Mouse (Mus musculus) layer of hippocampus, postnatal 10 days (tissue): Measurements from ENCODE around the gene Smim26. TPM values are rescaled to one million over a fixed set of nuclear protein-coding genes. Genes with fewer than 3 reads are reported as not detected.
"Not testable (repeated sequence)": the region's sequence is repeated elsewhere in the genome, so short reads cannot be mapped to it uniquely, and the experiment has no call there.

Source experiments
- DNase-seq, 2 experiments: peaks; one replicate each; pipeline ENCODE4 v3.0.0; 2021; ENCODE audit warnings: low spot score in 2 of 2
- long read RNA-seq: library from polyadenylated mRNA; stranded (forward); transcript quantifications from one replicate; pipeline ENCODE4 v2.0.0, GENCODE M21; 2023
- total RNA-seq, 2 experiments: library from RNA; stranded (reverse); gene quantifications; 2 replicates each; pipeline ENCODE4 v1.2.3; 2021

Gene Smim26
- total RNA-seq: 10 to 100 TPM; 49.3 to 54.2 TPM
- long read RNA-seq, transcript Smim26-201 (2 exons, 471 nt): major isoform, 33 of 34 reads
- long read RNA-seq, partial matches to known transcripts: 0 of 34 reads
- long read RNA-seq, other reads (novel, unspliced or antisense): 1 of 34 reads

DNA sequence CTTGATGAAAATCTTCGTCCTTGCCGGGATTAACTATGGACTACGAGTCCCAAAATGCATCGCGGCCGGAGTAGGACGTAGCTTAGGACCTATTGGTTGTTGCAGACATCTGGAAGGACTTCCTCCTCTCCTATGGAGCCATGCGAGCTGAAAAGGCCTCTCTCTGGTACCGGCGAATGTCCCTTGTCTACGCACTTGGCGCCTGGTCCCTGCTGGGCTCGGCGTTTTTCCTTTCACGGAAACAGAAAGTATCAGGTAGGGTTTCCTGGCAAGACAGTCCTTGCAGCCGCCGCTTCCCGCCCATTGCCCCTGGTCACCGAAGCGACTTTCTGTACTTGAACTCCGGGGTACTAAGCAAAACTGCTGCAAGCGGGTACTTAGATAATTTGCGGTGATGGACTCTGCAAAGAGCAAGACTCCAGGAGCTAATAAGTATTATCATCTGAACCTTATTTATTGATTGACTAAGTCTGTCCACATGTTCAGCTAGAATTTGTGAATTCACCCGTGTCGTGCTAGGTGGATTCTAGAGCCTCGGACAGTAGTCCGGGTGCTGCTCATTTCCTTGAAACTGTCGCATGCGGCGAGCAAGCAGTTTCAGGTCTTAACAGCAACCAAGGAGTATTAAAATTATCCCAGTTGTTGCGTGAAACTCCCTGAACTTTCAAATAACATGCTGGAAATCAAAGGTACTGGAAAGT lies at the start of gene Smim26:
TSS of gene Smim26 (plus strand) at position 104 of the 701 bp plus-strand sequence.
- peak; percentile 72 to 79 for DNase-seq

DNA sequence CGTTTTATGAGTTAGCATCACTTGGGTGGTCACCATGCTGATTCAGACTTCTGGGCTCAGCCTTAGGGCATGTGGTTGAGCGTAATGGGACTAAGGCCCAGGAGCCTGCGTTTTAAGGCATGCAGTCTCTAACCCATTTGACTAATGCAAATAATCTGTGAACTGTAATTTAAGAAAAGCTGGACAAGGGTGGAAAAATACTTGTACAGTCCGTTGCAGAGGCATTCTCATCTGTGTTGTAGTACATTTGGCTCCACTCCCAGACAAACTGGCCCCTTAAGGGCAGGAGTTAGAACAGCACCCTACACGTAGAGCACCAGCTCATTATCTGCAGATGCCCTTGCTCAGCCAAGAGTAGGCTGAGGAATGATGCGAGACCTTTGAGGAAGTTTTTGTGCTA lies 49.2 kb upstream of the Smim26 start:
- DNase-seq: no peak

DNA sequence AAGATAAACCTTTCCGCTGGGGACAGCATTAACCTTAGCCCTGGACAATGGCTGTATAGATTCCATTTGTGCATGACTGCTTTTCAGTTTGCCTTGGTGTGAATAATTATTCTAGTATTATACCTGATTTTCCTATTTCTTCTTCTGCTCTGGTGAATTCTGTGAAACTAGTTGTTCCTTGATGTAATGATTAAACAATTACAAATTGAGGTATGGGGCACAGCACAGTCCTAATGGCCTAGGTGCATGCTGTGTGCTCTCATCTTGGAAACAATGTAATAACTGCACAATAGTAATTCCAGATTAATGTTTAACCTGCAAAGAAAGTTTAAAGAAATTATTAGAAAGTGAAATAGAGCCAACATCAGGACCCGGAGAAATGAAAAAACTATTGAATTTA lies 48.8 kb upstream of the Smim26 start:
- DNase-seq: no peak

DNA sequence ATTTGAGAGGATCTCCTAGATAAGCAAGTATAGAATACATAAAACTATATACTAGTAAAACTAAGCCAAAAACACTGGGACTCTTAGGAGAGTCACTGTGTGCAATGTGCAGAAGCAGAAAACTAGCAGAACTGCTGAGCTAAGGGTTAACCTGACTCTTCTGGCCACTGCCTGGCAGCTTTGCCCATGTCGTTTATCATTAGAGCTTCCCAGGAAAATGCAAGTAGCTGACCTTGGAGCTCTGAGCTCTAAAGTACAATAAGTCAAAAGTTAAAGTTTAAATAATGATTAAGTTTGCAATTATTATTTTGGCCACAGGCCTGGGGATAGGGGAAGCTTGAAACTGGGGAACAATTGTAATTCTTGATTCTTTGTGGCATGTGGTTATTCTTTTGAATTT lies 48.4 kb upstream of the Smim26 start:
- no peak for DNase-seq

DNA sequence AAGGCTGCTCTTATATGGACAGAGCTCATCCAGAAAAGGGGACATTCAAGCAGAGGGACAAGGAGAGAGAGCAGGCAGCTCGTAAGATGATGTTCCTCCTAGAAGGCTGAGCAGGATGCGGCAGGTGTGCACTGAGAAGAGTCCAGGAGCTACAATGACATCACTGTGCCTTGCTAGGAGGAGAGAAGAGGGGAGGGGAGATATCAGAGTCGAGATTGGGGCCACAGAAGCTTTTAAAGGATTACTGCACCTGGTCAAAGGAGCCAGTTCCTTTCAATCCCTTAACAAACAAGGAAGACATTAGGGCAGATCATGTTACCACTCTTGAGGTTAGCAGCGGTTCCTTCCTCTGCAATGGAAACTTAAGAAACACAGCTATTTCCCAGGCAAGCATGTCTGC lies 46.3 kb upstream of the Smim26 start:
- no peak for DNase-seq

DNA sequence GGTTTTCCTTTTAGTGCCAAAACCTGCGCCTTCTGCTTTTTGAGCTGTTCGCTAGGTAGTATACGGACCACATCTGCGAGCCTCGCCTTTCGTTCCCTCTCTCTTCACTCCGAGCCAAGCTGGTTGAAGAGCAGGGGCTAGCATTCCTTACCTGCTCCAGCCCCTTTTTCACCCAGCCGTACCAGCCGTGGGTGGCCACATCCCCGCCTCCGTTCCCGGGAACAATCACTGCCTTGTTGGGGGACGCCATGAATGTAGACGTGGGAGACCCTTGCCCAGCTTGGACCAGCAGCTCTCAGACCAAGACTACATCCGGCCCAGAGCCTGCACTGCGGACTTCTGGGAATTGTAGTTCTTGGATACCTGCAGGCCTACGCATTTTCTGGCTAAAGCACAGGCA lies 43.3 kb upstream of the Smim26 start, which contains the start of gene Rbbp9:
TSS of gene Rbbp9 (minus strand) at position 341 of the 400 bp plus-strand sequence.
- DNase-seq: peak; percentile 66 to 74

DNA sequence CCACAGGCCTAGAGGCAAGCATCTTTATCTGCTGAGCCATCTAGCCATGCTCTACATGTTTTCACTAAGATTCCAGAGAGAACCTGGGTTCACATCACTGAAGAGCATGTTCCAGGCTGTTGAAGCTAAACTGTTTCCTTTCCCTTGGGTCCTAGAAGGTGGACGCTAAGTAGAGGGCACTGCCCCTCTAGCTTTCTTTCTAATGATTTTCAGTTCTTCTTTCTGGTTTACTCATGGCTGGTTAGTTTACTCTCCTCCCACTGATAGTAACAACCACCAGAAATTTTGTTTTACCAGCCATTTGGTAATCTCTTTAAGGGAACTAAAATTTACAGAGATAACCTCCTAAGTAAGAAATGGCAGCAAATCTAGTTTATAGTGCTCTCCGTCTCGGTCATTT lies 39.9 kb upstream of the Smim26 start:
- DNase-seq: no peak

DNA sequence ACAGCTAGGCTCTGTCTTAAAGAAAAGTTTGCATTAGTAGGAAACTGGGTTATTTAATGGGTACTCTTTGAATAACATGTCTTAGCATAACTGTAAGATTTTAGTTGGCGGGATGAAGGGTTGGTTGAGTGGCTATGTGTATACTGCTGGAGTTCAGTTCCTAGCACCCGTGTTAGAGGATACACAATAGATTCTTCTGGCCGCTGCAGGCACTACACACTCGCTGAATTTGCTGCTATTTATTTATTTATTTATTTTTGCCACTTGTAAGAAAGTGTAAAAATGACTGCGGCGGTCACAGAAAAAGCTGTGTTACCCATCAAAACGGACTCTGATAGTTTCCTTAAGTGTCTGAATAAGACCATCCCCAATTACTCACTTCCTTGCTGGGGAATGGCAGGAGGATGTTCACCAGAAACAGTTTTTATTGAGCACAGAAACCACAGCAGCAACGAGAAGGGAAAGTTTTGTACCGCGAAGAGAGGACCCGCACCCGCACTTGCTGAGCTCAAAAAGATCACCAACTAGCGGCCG lies 38.5 kb upstream of the Smim26 start:
- DNase-seq: no peak

DNA sequence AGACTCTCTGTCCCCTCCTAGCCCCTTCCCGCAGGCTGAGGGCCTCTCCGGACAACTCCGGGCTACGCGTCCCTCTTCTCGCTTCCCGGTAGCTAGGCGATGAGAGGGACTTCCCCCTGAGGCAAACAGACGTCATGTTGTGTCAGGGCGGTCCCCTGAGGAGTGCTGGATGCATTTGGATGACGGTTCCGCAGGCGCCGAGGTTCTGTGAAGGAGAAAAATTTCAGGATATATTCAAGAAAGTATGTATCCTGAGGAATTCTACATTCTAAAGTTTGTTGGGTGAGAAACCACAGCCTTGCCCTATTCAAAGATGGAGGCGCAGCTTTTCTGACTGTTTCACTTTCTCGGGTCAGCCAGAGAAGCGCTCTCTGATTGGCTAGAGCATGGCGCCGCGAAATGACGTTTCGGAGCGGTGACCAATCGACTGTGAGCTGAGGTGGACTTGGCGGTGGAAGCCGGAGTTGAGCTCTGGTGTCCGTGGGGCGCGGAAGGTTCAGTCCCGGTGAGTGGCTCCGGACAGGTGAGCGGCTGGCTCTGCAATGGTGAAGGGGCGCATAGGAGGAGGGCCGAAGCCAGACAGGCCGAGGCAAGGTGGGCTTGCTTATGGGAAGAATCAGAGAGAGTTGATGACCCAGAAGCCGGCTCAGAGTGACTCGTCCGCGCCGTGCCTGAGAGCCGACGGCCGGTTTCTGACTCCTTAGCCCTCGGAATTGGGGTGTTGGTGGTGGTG lies 37.9 kb upstream of the Smim26 start, which contains the start of gene Sec23b:
TSS of gene Sec23b (plus strand) at position 410 of the 733 bp plus-strand sequence.
- DNase-seq: peak; percentile 95 to 96

DNA sequence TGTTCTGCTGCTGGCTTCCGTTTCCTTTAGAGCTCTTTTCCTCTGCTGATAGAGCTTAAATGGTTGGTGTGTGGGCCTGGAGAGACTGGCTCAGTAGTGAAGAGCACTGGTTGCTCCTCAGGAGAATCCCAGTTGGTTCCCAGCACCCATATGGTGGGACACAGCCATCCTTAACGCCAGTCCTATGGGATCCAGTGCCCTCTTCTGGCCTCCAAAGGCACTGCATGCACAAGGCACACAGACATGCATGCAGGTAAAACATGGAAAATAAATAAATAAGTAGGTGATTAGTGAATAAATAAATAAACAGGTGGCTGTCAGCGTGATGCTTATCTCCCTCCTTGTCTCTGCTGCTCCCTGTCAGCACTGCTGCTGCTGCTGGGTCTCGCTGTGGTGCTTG lies 5.1 kb upstream of the Smim26 start:
- no peak for DNase-seq

DNA sequence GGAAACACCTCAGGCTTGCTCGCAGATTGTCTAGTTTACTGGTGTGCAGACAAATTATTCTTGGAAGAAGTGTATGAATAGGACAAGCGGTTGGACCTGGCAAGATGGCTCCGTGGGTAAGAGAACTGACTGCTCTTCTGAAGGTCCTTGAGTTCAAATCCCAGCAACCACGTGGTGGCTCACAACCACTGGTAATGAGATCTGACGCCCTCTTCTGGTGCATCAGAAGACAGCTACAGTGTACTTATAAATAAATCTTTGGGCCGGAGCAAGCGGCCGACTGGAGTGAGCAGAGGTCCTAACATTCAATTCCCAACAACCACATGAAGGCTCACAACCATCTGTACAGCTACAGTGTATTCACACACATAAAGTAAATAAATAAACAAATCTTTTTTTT lies 818 bp upstream of the Smim26 start:
- DNase-seq: not testable (repeated sequence)

DNA sequence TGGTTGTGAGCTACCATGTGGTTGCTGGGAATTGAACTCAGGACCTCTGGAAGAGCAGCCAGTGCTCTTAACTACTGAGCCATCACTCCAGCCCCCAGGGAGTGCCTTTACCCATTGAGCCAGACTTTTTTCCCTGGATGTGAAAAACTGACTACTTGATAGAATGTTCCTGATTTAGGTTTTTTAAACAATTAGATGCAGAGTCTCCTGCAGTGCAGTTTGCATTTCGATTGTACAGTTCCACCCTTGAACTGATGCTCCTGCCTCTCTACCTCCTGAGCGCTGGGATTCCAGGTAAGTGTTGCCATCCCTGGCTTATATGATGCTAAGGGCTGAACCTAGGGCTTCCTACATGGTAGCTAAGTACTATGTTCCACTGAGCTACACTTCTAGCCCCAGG lies 4.2 kb downstream of the Smim26 start:
- no peak for DNase-seq

DNA sequence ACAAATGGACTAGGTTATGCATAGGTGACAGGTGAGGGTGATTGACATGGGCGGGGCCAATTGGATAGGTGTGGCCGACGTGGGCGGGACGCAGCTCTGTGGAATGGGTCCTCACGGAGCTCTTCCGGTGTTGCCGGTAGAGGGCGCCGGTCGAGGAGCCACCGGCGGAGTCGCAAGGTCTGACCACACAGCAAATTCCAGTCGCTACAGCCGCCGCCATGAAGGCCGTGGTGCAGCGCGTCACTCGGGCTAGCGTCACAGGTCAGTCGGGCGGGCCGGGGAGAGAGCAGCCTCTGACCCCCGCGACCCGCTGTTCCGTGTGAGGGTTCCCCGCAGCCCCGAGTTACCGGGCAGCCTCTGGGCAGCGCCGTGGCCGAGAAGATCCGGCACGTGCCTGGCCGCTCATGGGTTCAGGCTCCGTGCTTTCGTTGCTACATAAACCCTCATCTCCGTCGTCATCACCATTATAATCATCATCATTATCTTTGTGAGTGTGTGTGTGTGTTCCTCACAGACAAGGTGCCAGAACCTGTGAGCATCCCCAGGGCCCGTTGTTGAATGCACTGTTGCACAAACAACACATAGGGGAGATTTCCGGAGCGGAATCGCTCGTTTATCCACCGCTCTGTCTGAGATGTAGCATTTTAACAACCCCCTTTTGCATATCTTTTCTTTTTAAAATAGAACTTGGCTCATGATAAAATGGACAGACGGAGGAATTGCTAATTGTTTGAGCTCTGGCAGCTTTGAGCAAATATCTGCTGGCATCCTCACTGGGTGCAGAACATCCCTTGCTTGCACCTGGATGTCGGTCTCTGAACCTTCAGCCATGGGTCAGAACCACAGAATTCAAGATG lies 6.2 kb downstream of the Smim26 start, which contains the start of gene Dtd1:
TSS of gene Dtd1 (plus strand) at position 67 of the 857 bp plus-strand sequence.
- peak; percentile 80 to 89 for DNase-seq

DNA sequence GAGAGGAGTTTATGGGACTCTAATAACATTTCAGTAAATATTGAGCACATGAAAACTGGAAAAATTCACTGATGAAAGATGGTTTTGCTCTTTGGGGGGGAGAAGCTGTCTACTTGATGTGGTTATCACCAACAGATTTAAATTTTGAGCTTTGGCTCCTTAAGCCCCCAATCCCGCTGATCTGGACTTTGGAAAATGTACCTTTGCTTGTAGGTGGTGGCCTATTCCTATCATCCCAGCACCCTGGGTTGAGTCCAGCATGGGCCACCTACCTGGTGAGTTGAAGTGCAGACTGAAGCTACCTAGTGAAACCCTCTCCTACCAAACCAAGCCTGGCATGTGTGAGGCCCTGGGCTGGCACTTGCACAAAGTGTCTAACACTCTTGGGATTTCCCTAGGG lies 7.7 kb downstream of the Smim26 start:
- no peak for DNase-seq

DNA sequence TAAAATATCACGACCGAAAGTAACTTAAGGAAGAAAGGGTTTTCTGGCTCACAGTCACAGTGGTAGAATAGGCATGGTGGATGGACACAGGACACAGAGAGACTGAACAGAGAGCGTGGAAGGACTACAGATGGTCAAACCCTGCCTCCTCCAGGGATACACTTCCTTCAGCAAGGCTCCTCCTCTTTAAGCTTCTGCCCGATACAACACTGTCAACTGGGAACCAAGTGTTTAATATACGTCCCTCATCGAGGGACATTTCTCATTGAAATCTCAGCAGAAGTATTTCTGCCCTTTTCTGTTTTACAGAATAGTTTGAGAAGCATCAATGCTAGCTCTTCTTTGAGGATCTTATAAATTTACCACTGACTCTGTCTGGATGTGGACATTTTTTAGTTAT lies 20.1 kb downstream of the Smim26 start:
- no peak for DNase-seq

DNA sequence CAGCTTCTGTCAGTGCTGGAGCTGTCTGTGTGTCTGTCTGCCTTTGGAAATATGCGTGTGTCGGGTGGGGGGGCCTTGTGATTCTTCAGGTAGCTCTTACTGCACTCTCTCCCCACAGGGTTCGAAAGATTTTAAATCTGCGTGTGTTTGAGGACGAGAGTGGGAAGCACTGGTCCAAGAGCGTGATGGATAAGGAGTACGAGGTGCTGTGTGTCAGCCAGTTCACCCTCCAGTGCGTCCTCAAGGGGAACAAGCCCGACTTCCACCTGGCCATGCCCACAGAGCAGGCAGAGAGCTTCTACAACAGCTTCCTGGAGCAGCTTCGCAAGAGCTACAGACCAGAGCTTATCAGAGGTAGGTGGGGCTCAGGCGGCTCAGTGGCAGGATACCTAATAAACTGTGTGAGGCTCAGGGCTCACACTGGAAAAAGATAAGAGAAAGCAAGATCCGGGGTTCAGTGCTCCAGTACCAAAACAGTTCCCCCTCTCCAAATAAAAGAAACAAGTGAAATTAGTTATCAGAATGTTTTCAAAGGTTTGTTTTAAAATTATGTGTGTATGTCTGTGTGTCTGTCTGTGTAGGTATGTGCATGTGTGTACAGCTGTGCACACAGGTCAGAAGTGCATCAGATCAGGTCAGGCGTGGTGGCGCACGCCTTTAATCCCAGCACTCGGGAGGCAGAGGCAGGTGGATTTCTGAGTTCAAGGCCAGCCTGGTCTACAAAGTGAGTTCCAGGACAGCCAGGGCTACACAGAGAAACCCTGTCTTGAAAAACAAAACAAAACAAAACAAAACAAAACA lies 23.4 kb downstream of the Smim26 start:
- DNase-seq: no peak

DNA sequence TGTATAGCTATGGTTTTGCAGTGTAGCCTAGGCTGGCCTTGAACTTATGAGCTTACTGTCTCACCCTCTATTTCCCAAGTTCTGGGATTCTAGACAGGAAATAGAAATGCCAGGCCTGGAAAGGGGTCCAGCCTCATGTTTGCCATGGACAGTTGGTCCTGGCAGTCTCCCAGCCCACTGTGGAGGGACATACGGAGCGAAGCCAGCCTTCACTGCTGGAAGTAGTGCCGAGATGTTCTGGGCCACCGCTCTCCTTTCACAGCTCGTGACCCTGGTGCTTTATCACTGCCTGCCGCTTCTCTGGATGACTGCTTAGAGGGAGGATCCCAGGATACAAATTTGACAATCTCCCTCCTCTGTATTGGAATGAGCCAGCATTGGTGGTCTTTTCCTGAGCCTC lies 27.6 kb downstream of the Smim26 start:
- DNase-seq: no peak

DNA sequence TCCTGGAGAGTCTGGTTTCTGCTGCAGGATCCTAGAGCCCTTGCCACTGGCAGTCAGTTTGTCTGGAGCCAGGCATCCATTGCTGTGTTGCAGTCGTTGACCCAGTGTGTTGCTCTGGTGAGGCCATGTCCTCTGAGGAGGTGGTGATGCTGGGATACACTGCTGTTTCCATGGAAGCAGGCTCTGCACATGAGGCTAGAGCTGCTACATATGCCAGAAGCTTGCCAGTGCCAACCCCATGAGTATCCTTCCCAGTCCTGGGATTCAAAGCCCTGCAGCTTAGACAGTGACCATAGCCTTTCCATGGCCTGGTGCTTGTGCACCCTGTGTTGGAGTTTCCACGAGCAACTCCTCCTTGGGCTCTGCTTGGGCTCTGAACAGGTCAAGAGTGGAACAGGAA lies 39.7 kb downstream of the Smim26 start:
- no peak for DNase-seq

DNA sequence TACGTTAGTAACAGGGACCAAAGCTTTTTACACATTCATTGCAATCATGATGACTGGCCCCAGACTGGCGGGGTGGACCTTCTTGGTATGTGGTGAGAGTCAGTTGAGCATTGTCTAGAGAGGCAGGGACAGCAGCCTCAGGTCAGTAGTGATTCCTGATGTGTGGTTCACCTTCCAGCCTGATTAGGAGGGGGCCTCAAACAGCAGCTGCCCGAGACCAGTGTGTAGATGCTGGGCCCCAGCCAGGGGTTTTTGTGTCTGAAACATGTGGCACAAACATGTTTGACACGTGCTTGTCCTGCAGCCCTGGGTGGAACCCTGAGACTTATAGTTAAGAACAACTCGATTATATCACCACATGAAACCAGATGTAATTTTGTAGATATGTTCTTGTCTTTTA lies 40.4 kb downstream of the Smim26 start:
- no peak for DNase-seq

DNA sequence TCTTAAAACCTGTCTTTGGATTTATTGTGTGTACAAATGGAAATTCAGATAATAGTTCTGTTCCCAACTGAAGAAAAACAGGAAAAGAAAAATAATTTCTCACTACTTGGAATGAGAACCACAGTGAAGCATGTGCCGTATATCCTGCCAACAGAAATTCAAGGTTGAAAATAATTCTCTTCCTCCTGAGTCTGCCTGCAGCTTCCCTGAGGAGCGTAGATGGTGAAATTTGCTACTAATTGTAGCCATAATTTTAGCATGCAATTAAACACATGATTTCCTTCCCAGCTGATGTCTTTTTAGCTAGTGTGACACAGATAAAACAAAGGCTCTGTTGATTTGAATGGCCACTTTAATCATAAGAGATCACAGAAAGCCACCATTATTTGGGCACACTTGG lies 40.9 kb downstream of the Smim26 start:
- no peak for DNase-seq
